Mouse (Mus musculus) induced T-regulatory cell, adult 2 months (primary cell): ENCODE measurements around the gene Zfp28.

Experiments
- DNase-seq: peaks from one replicate; pipeline ENCODE4 v3.0.0-alpha.2; 2012; ENCODE audit warnings: low read depth

Zfp28 gene

GRCm38 (mm10) chr7:6397996-6398975, 15.2 kb downstream of the Zfp28 start, which contains the start of gene Smim17:
Gene Smim17, plus strand, starts transcription at chr7:6398715.
- peak; percentile 65 for DNase-seq

- DNase-seq: peak; percentile 91
These were observed 26.9 kb downstream of the Zfp28 start, which contains the start of gene Gm20715 for GRCm38 (mm10) chr7:6410043-6410442. Gene Gm20715, plus strand, starts transcription at chr7:6410277.

- no peak for DNase-seq
These were observed 31.7 kb downstream of the Zfp28 start for GRCm38 (mm10) chr7:6414626-6415441.

DNA sequence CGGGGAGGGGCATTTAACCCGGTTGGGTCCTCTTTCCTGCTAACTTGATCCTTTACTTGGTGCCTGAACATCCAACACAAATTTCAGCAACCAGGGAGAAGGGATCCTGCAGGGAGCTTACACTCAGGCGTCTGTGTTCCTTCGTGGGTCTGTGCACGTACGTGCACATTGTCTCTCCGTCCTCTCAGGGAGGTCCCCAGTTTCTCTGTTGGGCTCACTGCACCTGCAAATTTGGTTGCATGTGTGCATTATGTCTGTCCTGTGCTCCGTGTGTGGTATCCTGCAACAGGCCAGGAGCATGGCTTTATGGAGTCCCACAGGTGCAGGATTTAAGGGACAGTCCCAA, 32.3 kb downstream of the Zfp28 start:
- DNase-seq: no peak

DNA sequence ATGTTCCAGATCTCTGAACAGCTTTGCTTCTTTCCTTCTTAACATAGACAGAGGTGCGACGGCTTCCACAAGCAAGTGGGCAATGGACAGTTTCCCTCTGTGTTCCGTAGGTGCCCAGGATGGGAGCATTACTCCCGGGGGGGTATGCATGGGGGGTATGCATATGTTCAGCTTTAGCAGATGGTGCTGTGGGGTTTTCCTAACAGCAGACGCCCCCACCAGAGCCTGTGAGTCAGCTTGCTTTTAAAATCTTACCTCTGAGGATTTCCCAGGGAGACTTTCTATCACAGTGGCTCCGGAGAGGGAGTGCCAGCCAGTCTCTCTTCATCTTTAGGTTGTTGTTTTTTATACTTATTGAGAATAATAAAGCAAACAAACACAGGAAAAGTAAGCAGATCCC, 36.8 kb downstream of the Zfp28 start:
- DNase-seq: no peak

DNA sequence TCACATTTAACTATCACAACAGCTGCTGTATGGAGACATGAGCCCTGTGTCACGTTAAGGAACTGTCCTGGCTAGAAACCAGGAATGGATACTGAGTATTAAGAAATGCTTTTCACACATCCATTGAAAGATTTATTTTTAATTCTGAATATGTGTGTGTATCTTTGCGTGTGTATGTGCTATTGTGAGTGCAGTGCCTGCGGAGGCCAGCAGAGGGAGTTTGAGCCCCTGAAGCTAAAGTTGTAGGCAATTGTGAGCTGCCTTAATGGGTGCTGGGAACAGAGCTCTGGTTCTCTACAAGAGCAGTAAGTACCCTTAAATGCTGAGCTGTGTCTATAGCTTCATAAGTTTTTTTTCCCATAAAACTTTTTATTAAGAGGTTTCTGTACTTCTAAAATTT, 46.3 kb downstream of the Zfp28 start:
- DNase-seq: no peak

- DNase-seq: peak; percentile 56
These were observed 47.2 kb downstream of the Zfp28 start for GRCm38 (mm10) chr7:6430342-6430741.

- no peak for DNase-seq
These were observed 55.3 kb downstream of the Zfp28 start, which contains the start of gene Olfr1344 for GRCm38 (mm10) chr7:6438388-6438787. Gene Olfr1344, plus strand, starts transcription at chr7:6438688.

DNA sequence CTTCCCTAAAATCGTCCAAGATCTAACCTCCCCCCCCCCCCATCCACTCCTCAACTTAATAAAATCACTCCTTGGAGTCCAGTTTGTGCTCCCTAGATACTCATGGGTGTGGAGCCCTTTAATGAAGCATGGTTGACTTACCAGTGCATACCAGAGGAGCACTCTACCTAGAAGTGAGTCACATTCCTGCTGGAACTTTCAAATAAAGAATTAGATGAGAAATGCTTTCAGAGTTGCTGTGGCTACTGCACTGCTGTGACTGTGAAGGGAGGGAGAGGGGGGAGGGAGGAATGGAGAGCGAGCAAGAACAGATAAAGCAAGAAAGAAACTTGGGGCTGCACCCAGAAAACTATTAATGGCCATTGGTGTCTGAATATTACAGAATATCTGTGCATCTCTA, 58.1 kb downstream of the Zfp28 start:
- no peak for DNase-seq
